Mouse (Mus musculus) testis, adult 2 months (tissue): ENCODE data around the gene Baz2b. TPM values are rescaled to one million over a fixed set of nuclear protein-coding genes. Genes with fewer than 3 reads are reported as not detected.

Source experiments
- H3K27ac ChIP-seq: fragments of 200-500 bp; 2 replicates; pipeline ENCODE4 v1.5.1; 2012; ENCODE audit warnings: low read depth, low read length; ENCODE audit not compliant: control insufficient read depth, insufficient read depth
- H3K27me3 ChIP-seq: fragments of 200-500 bp; 2 replicates; pipeline ENCODE4 v1.6.1; 2012; ENCODE audit warnings: mild to moderate bottlenecking, low read length, moderate library complexity; ENCODE audit not compliant: control insufficient read depth, insufficient read depth
- H3K36me3 ChIP-seq: fragments of 200-500 bp; 2 replicates; pipeline ENCODE4 v1.6.1; 2012; ENCODE audit warnings: mild to moderate bottlenecking, low read length; ENCODE audit not compliant: control insufficient read depth, insufficient read depth
- H3K4me1 ChIP-seq: fragments of 200-500 bp; 2 replicates; pipeline ENCODE4 v1.6.1; 2012; ENCODE audit warnings: low read length; ENCODE audit not compliant: control insufficient read depth, insufficient read depth
- H3K4me3 ChIP-seq: fragments of 200-500 bp; 2 replicates; pipeline ENCODE4 v1.5.1; 2012; ENCODE audit warnings: low read depth, mild to moderate bottlenecking, low read length, moderate library complexity, mixed read lengths; ENCODE audit not compliant: control insufficient read depth
- CTCF ChIP-seq: fragments of 200-500 bp; IDR thresholded peaks from 2 replicates; pipeline ENCODE4 v1.5.1; 2012; ENCODE audit warnings: low read depth, mild to moderate bottlenecking, inconsistent platforms, low read length, moderate library complexity; ENCODE audit not compliant: control insufficient read depth, insufficient read depth, insufficient replicate concordance
- POLR2A ChIP-seq: fragments of 200-500 bp; IDR thresholded peaks from 2 replicates; pipeline ENCODE4 v1.6.1; 2012; ENCODE audit warnings: low read depth, mild to moderate bottlenecking, inconsistent platforms, low read length, moderate library complexity; ENCODE audit not compliant: control insufficient read depth
- polyA plus RNA-seq: library from polyadenylated mRNA; depleted of rRNA; stranded (reverse); fragments of >200 nt; gene quantifications from 2 replicates; pipeline ENCODE4 v1.2.3, GENCODE M21; 2012

The Baz2b gene
- polyA plus RNA-seq, 1 experiment, result 20.0 TPM

GRCm38 (mm10) chr2:60030991-60031390, 178.6 kb downstream of the Baz2b start:
- TF ChIP-seq CTCF (no peak), POLR2A (no peak)
- no peaks in the 10 kb centered on the region for H3K27me3 ChIP-seq
- H3K36me3 ChIP-seq, result no peaks in the 10 kb centered on the region
- no peak overlapping the region for H3K4me3 ChIP-seq
- H3K4me1 ChIP-seq, result no peaks in the 10 kb centered on the region
- H3K27ac ChIP-seq, result no peak overlapping the region

GRCm38 (mm10) chr2:60029020-60029419, 180.6 kb downstream of the Baz2b start:
- H3K27me3 ChIP-seq, result no peaks in the 10 kb centered on the region
- H3K4me3 ChIP-seq, result no peak overlapping the region
- TF ChIP-seq CTCF, result no peak
- no peak for TF ChIP-seq POLR2A
- H3K27ac ChIP-seq, result no peak overlapping the region
- H3K4me1 ChIP-seq, result no peaks in the 10 kb centered on the region
- H3K36me3 ChIP-seq, result no peaks in the 10 kb centered on the region

DNA sequence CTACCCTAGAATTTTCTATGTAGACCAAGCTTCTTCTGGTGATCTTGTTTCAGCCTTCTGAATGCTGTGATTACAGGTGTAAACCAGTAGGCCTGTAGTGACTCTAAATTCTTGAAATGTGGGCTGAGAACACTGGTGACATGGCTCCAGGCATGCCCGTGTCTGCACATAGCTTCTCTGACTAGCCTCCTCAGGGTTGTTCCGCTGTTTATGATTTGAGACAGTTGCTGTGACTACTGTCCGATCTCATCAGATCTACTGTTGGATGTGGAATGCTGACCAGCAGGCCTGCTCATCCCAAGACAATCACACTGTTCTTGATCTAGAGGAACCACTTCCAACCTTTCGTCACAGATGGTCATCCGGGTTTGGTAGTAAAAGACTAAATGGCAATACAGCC, 182.5 kb downstream of the Baz2b start:
- TF ChIP-seq CTCF (no peak), POLR2A (no peak)
- no peaks in the 10 kb centered on the region for H3K27me3 ChIP-seq
- no peak overlapping the region for H3K27ac ChIP-seq
- H3K4me1 ChIP-seq, result no peaks in the 10 kb centered on the region
- H3K4me3 ChIP-seq, result no peak overlapping the region
- no peaks in the 10 kb centered on the region for H3K36me3 ChIP-seq

DNA sequence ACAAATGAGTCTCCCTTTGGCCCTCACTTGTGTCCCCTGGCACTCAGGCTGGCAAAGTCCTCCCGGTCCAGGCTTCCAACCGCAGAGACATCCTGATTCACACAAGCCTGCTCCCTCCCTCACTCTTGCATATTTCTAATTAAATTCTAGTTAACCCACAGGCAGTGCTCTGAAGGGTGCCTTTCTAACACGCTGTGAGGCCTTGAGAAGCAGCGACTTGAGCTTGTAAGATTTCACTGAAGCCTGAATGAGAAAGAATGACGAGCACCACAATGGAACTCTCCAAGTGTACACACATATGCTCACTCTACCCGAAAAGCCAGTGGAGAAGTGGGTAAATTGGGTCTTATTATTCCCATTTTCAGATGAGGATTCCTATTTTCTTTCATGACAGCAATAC, 183.1 kb downstream of the Baz2b start:
- H3K27ac ChIP-seq, result no peak overlapping the region
- no peaks in the 10 kb centered on the region for H3K27me3 ChIP-seq
- H3K4me1 ChIP-seq, result no peaks in the 10 kb centered on the region
- H3K4me3 ChIP-seq, result no peak overlapping the region
- H3K36me3 ChIP-seq, result no peaks in the 10 kb centered on the region
- TF ChIP-seq CTCF (no peak), POLR2A (no peak)

GRCm38 (mm10) chr2:60023777-60024176, 185.9 kb downstream of the Baz2b start:
- Histone ChIP-seq H3K36me3 (no peaks in the 10 kb centered on the region), H3K4me3 (no peak overlapping the region), H3K27me3 (no peaks in the 10 kb centered on the region), H3K27ac (no peak overlapping the region), H3K4me1 (no peaks in the 10 kb centered on the region)
- TF ChIP-seq CTCF (no peak), POLR2A (no peak)

DNA sequence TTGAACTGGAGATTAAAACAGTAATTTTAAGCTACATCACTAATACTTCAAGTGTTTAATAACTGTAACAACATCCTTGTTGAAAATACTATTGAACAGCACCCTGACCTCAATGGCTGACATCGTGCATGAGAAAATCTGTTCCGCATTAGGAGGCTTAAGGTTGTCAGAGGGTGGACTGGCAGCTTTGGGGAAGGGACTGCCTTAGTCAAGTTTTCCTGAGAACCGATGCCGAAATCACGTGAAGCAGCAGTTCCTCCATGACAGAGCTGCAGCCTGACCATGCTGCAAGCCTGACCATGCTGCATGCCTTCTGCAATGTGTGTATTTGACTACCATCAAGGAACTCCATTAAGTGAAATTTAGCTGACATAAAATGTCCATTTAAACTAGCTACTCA, 188.1 kb downstream of the Baz2b start:
- Histone ChIP-seq H3K4me3 (no peak overlapping the region), H3K27me3 (no peaks in the 10 kb centered on the region), H3K27ac (no peak overlapping the region), H3K4me1 (no peaks in the 10 kb centered on the region), H3K36me3 (no peaks in the 10 kb centered on the region)
- TF ChIP-seq CTCF, result no peak
- TF ChIP-seq POLR2A, result no peak

DNA sequence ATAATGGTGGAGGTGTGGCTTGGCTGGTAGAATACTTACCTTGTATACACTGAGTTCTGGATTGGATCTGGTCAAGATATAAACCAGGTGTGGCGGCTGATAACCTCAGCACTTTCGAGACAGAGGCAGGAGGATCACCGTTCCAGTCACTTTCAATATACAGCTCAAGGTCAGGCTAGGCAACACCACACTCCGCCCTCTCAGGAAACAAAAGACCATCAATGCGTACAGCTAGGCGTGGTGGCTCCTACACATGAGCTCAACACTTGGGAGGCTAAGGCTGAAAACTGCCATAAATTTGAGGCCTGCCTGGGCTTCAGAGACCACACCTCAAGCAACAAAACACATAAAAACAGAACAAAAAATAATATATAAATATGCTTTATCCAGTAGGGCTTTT, 188.5 kb downstream of the Baz2b start:
- Histone ChIP-seq H3K4me1 (no peaks in the 10 kb centered on the region), H3K36me3 (no peaks in the 10 kb centered on the region), H3K27me3 (no peaks in the 10 kb centered on the region), H3K27ac (no peak overlapping the region), H3K4me3 (no peak overlapping the region)
- TF ChIP-seq CTCF, result no peak
- TF ChIP-seq POLR2A, result no peak
